Mouse (Mus musculus): Measurements from ENCODE around the gene Magi2.

GRCm38 (mm10) chr5:20575798-20576197 is 1349.0 kb downstream of the Magi2 start:
- TF ChIP-seq POLR2A (IDR thresholded peaks at IDR 0.05; ENCODE audit: control insufficient read depth, extremely low read depth, insufficient read depth, low read length, poor library complexity) (no peak), CTCF (IDR thresholded peaks at IDR 0.05; ENCODE audit: borderline replicate concordance, control insufficient read depth, extremely low read depth, insufficient read depth, low read length, poor library complexity) (no peak)

Data from thymus, adult 2 months (tissue).